Mouse (Mus musculus): ENCODE results near the gene Kpnb1.

The Kpnb1 gene

GRCm38 (mm10) chr11:97187764-97188642, at the start of gene Kpnb1:
Gene Kpnb1, minus strand, starts transcription at chr11:97187881.
- in situ Hi-C loops (cut with MboI; ENCODE audit: low pct_unique_long_range_greater_than_20kb in 1 of 2, low sequenced_read_pairs in 2 of 2, unreplicated experiment in 1 of 2): no loop called here

DNA sequence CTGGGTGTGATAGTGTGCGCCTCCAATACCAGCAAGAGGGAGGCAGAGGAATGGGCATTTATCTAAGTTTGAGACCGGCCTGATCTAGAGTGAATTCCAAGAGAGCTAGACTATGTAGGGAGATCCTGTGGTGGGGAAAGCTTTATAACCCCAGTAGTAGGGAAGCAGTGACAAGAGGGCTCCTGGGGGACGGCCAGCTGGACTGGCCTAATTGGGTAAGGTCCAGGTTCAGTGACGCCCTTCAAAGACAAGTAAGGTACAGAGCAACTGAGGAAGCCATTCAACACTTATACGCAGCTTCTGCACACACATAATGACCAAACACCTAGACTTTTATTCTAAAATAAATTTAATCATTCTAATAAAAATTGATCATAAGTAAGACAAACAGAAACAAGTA, 44.8 kb upstream of the Kpnb1 start:
- in situ Hi-C loops (cut with MboI; ENCODE audit: low pct_unique_long_range_greater_than_20kb in 1 of 2, low sequenced_read_pairs in 2 of 2, unreplicated experiment in 1 of 2): loop anchor here in 1 of 2 experiments (5.0 kb wide), 1 partner anchor 70 kb away; no protein-coding TSS in a partner anchor

GRCm38 (mm10) chr11:97229396-97229795, 41.7 kb upstream of the Kpnb1 start:
- in situ Hi-C loops (cut with MboI; ENCODE audit: low pct_unique_long_range_greater_than_20kb in 1 of 2, low sequenced_read_pairs in 2 of 2, unreplicated experiment in 1 of 2): no loop called here

DNA sequence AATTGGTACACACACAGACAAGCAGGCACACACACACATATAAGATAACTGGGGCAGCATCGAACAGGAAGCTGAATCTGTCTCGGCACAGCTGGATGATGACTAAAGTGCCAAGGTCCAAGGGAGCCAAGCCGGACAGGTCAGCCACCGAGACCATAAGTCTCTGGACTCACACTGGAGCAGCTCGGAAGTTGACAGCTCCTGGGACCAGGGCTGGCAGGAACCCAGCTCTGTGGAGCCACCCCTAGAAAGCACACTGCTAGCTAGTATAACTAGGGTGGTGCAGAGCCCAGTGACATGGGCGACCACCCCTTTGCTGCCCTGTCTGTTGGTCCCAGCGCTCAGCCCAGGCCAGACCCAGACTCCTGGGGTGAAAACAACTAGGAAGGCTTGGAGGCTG, 41.3 kb upstream of the Kpnb1 start:
- in situ Hi-C loops (cut with MboI; ENCODE audit: low pct_unique_long_range_greater_than_20kb in 1 of 2, low sequenced_read_pairs in 2 of 2, unreplicated experiment in 1 of 2): no loop called here

GRCm38 (mm10) chr11:97226131-97226530, 38.5 kb upstream of the Kpnb1 start:
- in situ Hi-C loops (cut with MboI; ENCODE audit: low pct_unique_long_range_greater_than_20kb in 1 of 2, low sequenced_read_pairs in 2 of 2, unreplicated experiment in 1 of 2): no loop called here

- in situ Hi-C loops (cut with MboI; ENCODE audit: low pct_unique_long_range_greater_than_20kb in 1 of 2, low sequenced_read_pairs in 2 of 2, unreplicated experiment in 1 of 2): no loop called here
Measured at GRCm38 (mm10) chr11:97223485-97223884, 35.8 kb upstream of the Kpnb1 start.

- in situ Hi-C loops (cut with MboI; ENCODE audit: low pct_unique_long_range_greater_than_20kb in 1 of 2, low sequenced_read_pairs in 2 of 2, unreplicated experiment in 1 of 2): no loop called here
Measured at GRCm38 (mm10) chr11:97221611-97222010, 33.9 kb upstream of the Kpnb1 start.

DNA sequence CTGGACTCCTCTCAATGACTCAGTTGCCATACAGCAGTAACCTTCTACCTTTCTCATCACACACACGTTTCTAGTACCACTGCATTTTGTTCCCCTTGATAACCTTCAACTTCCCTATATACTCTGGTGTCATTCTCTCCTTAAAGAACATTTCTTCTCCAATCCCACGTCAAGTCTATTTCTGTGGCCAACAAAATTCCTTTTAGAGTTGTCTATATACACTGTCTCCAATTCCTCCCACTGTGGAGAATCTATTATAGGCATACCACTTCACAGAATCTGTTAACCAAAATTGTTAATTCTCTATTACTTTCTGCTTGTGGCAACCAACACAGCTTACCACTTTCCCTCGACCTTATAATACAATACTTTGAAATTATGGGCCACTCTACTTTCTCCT, 32.5 kb upstream of the Kpnb1 start:
- in situ Hi-C loops (cut with MboI; ENCODE audit: low pct_unique_long_range_greater_than_20kb in 1 of 2, low sequenced_read_pairs in 2 of 2, unreplicated experiment in 1 of 2): no loop called here

DNA sequence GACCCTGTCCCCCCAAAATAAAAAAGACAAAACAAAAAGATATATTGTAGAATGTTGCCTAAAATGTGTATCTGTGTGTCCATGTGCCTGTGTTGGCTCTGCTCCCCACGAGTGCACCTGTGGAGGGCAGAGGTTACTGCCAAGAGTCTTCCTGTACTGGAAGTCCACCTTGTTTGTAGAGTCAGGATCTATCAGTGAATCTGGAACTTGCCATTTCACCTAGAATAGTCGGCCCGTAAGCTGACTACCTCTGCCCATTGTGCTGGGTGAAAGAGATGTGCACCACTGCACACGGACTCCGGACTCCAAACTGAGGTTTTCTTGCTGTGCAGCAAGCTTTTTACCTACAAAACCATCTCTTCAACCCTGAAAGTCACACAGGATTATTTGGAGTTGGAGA, 26.7 kb upstream of the Kpnb1 start:
- in situ Hi-C loops (cut with MboI; ENCODE audit: low pct_unique_long_range_greater_than_20kb in 1 of 2, low sequenced_read_pairs in 2 of 2, unreplicated experiment in 1 of 2): no loop called here

GRCm38 (mm10) chr11:97210728-97211400, 23.2 kb upstream of the Kpnb1 start:
- in situ Hi-C loops (cut with MboI; ENCODE audit: low pct_unique_long_range_greater_than_20kb in 1 of 2, low sequenced_read_pairs in 2 of 2, unreplicated experiment in 1 of 2): no loop called here

- in situ Hi-C loops (cut with MboI; ENCODE audit: low pct_unique_long_range_greater_than_20kb in 1 of 2, low sequenced_read_pairs in 2 of 2, unreplicated experiment in 1 of 2): no loop called here
Measured at GRCm38 (mm10) chr11:97207011-97207422, 19.3 kb upstream of the Kpnb1 start.

- in situ Hi-C loops (cut with MboI; ENCODE audit: low pct_unique_long_range_greater_than_20kb in 1 of 2, low sequenced_read_pairs in 2 of 2, unreplicated experiment in 1 of 2): no loop called here
Measured at GRCm38 (mm10) chr11:97199519-97199918, 11.8 kb upstream of the Kpnb1 start.

DNA sequence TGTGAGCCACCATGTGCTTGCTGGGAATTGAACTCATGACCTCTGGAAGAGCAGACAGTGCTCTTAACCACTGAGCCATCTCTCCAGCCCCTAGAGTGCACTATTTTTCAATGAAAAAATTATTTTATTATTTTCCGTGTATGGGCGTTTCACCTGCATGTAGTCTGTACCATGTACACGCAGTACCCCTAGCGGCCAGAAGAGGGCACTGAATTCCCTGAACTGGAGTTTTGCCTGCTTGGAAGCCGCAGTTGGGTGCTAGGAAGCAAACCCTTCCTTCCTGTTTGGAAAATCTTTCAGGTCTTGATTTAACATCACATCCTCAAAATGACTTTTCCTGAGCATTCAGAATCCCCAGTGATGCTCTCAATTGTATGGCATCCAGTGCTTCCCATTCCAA, 10.9 kb upstream of the Kpnb1 start:
- in situ Hi-C loops (cut with MboI; ENCODE audit: low pct_unique_long_range_greater_than_20kb in 1 of 2, low sequenced_read_pairs in 2 of 2, unreplicated experiment in 1 of 2): no loop called here

- in situ Hi-C loops (cut with MboI; ENCODE audit: low pct_unique_long_range_greater_than_20kb in 1 of 2, low sequenced_read_pairs in 2 of 2, unreplicated experiment in 1 of 2): no loop called here
Measured at GRCm38 (mm10) chr11:97197021-97197420, 9.3 kb upstream of the Kpnb1 start.

DNA sequence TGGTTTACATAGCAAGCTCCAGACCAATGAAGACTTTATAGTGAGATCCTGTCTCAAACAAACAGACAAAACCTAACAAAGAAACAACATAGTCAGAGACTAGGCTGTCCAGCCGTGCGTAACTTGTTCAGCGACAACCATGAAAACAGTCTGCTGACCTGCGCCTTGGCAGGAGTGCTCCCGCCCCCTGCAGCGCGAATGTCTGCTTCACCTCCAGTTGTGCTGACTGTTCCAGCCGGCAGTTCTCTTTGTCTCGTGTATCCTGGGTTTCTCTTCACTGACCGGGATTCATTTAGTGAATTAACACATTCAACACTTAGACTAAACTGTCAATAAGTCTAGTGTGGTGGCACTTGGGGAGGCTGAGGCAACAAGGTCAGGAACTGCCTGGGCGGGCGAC, 8.9 kb upstream of the Kpnb1 start:
- in situ Hi-C loops (cut with MboI; ENCODE audit: low pct_unique_long_range_greater_than_20kb in 1 of 2, low sequenced_read_pairs in 2 of 2, unreplicated experiment in 1 of 2): no loop called here

DNA sequence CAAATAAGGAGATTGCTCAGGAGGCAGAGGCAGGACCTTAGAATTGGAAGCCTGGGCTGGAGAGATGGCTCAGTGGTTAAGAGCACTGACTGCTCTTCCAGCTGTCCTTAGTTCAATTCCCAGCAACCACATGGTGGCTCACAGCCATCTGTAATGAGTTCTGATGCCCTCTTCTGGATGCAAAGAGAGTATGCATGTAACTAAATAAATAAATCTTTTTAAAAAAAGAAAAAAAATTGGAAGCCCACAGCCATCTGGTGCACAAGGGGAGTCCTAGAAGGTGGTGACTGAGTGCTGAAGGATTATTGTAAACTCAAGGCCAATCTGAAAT, 4.9 kb upstream of the Kpnb1 start:
- in situ Hi-C loops (cut with MboI; ENCODE audit: low pct_unique_long_range_greater_than_20kb in 1 of 2, low sequenced_read_pairs in 2 of 2, unreplicated experiment in 1 of 2): loop anchor here in 1 of 2 experiments (5.0 kb wide), 1 partner anchor 105 kb away; no protein-coding TSS in a partner anchor

DNA sequence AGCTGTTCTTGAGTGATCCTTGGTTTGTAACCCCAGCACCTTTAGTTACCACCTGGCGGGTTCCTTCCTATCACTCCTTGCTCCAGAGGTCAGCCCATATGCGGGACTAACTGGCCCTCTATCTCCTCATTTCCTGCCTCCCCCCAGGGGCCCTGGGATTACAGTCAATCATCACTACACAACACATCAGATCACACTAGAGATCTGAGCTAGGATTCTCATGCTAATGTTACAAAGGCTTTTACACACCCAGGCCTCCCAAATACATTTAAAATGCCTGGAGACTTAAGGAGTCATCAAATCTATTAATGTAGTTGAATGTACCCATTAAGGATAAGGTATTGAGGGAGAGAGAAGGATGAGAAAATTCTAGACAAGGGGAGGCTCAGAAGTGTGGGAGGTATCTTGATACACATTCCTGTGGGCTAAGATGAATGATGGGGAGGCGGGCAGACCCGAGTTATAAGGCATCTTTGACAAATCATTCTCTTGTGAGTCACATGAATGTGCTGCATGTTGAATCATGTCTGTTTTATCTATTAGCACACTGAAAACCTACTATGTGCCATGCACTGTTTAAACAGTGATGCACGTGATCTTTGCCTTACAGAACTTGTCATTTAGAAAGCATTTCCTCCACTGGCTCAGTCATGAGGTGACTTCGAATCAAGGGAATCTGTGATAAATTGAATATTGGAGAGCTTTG, 4.4 kb upstream of the Kpnb1 start:
- in situ Hi-C loops (cut with MboI; ENCODE audit: low pct_unique_long_range_greater_than_20kb in 1 of 2, low sequenced_read_pairs in 2 of 2, unreplicated experiment in 1 of 2): loop anchor here in 1 of 2 experiments (5.0 kb wide), 1 partner anchor 105 kb away; no protein-coding TSS in a partner anchor

DNA sequence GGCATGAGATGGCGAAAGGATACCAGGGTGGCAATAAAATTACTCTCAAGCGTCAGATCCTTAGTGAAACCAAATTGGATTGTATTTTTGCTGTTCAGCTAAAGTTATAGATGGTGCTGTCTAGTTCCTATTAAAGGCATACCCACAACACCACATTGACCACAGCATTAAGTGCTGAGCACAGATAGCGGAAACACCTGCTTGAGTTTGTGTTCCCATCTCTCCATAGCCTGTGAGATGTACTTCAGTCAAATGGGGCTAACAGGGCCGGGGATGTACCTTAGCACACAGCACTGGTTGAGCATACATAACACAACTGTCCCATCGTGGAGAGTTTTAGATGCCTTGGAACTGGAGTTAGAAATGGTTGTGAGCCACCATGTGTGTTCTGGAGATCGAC, 3.3 kb upstream of the Kpnb1 start:
- in situ Hi-C loops (cut with MboI; ENCODE audit: low pct_unique_long_range_greater_than_20kb in 1 of 2, low sequenced_read_pairs in 2 of 2, unreplicated experiment in 1 of 2): loop anchor here in 1 of 2 experiments (5.0 kb wide), 1 partner anchor 104 kb away; no protein-coding TSS in a partner anchor

- in situ Hi-C loops (cut with MboI; ENCODE audit: low pct_unique_long_range_greater_than_20kb in 1 of 2, low sequenced_read_pairs in 2 of 2, unreplicated experiment in 1 of 2): loop anchor here in 1 of 2 experiments (5.0 kb wide), 1 partner anchor 102 kb away; no protein-coding TSS in a partner anchor
Measured at GRCm38 (mm10) chr11:97189645-97190044, 2.0 kb upstream of the Kpnb1 start.

All from mouse embryonic stem cell (cell line).